Mouse (Mus musculus): ENCODE results near the gene Hoxc9.

DNA sequence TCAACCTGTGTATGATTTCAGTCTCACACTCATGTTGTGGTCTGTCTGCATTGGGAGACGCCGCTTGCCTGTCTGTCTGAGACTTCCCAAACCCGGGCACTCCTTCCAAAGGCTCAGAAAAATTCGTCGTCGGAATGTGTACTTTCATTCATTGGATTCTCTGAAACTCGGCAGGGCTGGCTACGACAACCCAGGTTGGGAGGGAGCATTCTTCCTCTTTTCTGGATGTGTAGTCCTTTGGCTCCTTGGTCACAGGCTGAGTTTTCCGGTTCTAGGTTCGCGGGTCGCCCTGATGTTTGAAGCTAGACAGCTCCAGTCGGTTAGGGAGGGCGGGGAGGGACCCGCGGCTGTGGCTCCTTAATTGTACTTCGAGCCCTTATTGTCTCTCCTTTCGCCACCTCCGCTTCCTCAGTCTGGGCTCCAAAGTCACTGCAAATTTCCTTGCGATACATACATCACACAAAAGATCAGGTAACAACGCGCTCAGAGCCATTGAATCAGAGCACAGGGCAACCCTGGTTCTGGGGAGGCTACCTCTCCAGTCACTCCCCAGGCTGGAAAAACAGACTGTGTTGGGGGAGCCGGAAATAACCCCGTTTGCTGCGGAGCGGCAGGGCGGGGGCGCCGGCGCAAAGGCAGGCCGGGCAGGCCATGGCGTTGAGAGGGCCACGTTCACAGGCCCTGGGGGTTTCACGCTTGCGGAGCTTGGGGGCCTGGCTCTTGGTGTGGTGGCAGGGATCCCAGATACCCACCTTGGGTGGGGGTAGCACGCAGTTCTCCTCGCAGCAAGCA lies 588 bp downstream of the Hoxc9 start:
- no peak for TF ChIP-seq CHD2 (IDR thresholded peaks at IDR 0.05; ENCODE audit: low read depth, low read length)
- no peak for TF ChIP-seq ZC3H11A (IDR thresholded peaks at IDR 0.05; ENCODE audit: borderline replicate concordance, low read depth, low read length)

All from ES-E14 (cell line).